24 mouse cellular contexts compared by ENCODE assay signal in the genomic region with DNA sequence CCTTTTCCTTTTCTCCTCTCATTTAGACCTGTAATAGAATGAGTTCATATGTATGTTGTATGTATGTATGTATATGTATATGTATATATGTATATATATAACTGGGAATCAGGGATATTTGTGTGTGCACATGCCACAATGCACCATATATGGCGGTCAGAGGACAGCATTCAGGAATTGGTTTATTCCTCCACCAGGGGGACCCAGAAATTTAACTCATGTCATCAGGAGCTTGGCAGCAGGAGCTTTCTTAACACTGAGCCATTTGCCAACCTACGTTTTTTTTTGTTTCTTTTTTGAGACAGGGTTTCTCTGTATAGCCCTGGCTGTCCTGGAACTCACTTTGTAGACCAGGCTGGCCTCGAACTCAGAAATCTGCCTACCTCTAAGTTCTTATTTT. TPM values are rescaled to one million over a fixed set of nuclear protein-coding genes. Genes with fewer than 3 reads are reported as not detected.
DNase-seq lines count a peak whose midpoint lies in the region; ATAC-seq and TF ChIP-seq lines count a peak whose summit lies in the region.
"Had no signal": no experiment of that assay in that cellular context is flagged by ENCODE, and none has a peak within 500 bp of the region (broad histone marks: within the 10 kb centered on the region; RNA-seq: fewer than 3 reads in every experiment).

No protein-coding gene starts in this region.

- no peak overlapping the region for H3K9ac ChIP-seq in forebrain, postnatal 0 days
- H3K9ac ChIP-seq in forebrain, embryonic 14.5 days (ENCODE audit: low read length): no peak overlapping the region
- no peak overlapping the region for H3K9ac ChIP-seq in lung, postnatal 0 days (replicated peaks; ENCODE audit: low read depth)
- H3K9ac ChIP-seq: embryonic facial prominence, embryonic 13.5 days; kidney, embryonic 15.5 days; limb, embryonic 13.5 days; lung, embryonic 15.5 days; neural tube, embryonic 15.5 days had no signal

- H3K9me3 ChIP-seq in forebrain, postnatal 0 days (ENCODE audit: low read length): no peaks in the 10 kb centered on the region
- H3K9me3 ChIP-seq in forebrain, embryonic 14.5 days (replicated peaks; ENCODE audit: control insufficient read depth, low read length): no peaks in the 10 kb centered on the region
- no peaks in the 10 kb centered on the region for H3K9me3 ChIP-seq in lung, postnatal 0 days (ENCODE audit: low read length)
- H3K9me3 ChIP-seq: embryonic facial prominence, embryonic 13.5 days; hindbrain, embryonic 10.5 days; kidney, embryonic 15.5 days; limb, embryonic 13.5 days; lung, embryonic 15.5 days; neural tube, embryonic 15.5 days had no signal

- no peak for TF ChIP-seq EP300 in lung, postnatal 0 days (IDR thresholded peaks at IDR 0.05)

- 66% methylated on average over 3 of the region's 3 CpGs for WGBS in forebrain, postnatal 0 days
- 57% methylated on average over 3 of the region's 3 CpGs for WGBS in forebrain, embryonic 14.5 days
- 52% methylated on average over 3 of the region's 3 CpGs for WGBS in lung, postnatal 0 days

- no peak overlapping the region for H3K27ac ChIP-seq in forebrain, postnatal 0 days (ENCODE audit: low read depth, low read length)
- no peak overlapping the region for H3K27ac ChIP-seq in forebrain, embryonic 14.5 days (ENCODE audit: low read depth, low read length)
- no peak overlapping the region for H3K27ac ChIP-seq in lung, postnatal 0 days (ENCODE audit: low read length)
- H3K27ac ChIP-seq: embryonic facial prominence, embryonic 13.5 days; hindbrain, embryonic 10.5 days; kidney, embryonic 15.5 days; limb, embryonic 13.5 days; lung, embryonic 15.5 days; neural tube, embryonic 15.5 days had no signal

- no peaks in the 10 kb centered on the region for H3K27me3 ChIP-seq in forebrain, postnatal 0 days (ENCODE audit: insufficient read depth, low read length)
- H3K27me3 ChIP-seq in forebrain, embryonic 14.5 days (replicated peaks; ENCODE audit: control insufficient read depth, insufficient read depth, low read length): no peaks in the 10 kb centered on the region
- H3K27me3 ChIP-seq in lung, postnatal 0 days (replicated peaks; ENCODE audit: insufficient read depth, low read length): no peaks in the 10 kb centered on the region
- H3K27me3 ChIP-seq: embryonic facial prominence, embryonic 13.5 days; kidney, embryonic 15.5 days; limb, embryonic 13.5 days; lung, embryonic 15.5 days; megakaryocyte, embryonic 14.5 days; neural tube, embryonic 15.5 days had no signal

- H3K4me2 ChIP-seq in forebrain, postnatal 0 days (ENCODE audit: low read depth): no peak overlapping the region
- H3K4me2 ChIP-seq in forebrain, embryonic 14.5 days (ENCODE audit: low read length): no peak overlapping the region
- no peak overlapping the region for H3K4me2 ChIP-seq in lung, postnatal 0 days (replicated peaks; ENCODE audit: low read depth, low read length)
- H3K4me2 ChIP-seq: embryonic facial prominence, embryonic 13.5 days; kidney, embryonic 15.5 days; limb, embryonic 13.5 days; lung, embryonic 15.5 days; neural tube, embryonic 15.5 days had no signal

- no peak overlapping the region for H3K4me3 ChIP-seq in forebrain, postnatal 0 days (ENCODE audit: low read depth, low read length)
- H3K4me3 ChIP-seq in forebrain, embryonic 14.5 days (ENCODE audit: low read depth, low read length): no peak overlapping the region
- no peak overlapping the region for H3K4me3 ChIP-seq in lung, postnatal 0 days (ENCODE audit: low read depth, low read length)
- H3K4me3 ChIP-seq: embryonic facial prominence, embryonic 13.5 days; hindbrain, embryonic 10.5 days; kidney, embryonic 15.5 days; limb, embryonic 13.5 days; lung, embryonic 15.5 days; megakaryocyte, embryonic 14.5 days; neural tube, embryonic 15.5 days had no signal

- no peaks in the 10 kb centered on the region for H3K36me3 ChIP-seq in forebrain, postnatal 0 days (ENCODE audit: insufficient read depth)
- no peaks in the 10 kb centered on the region for H3K36me3 ChIP-seq in forebrain, embryonic 14.5 days (ENCODE audit: control insufficient read depth, insufficient read depth, low read length)
- H3K36me3 ChIP-seq in lung, postnatal 0 days (ENCODE audit: insufficient read depth, low read length): no peaks in the 10 kb centered on the region
- H3K36me3 ChIP-seq: embryonic facial prominence, embryonic 13.5 days; hindbrain, embryonic 10.5 days; kidney, embryonic 15.5 days; limb, embryonic 13.5 days; lung, embryonic 15.5 days; neural tube, embryonic 15.5 days had no signal

- H3K4me1 ChIP-seq in forebrain, postnatal 0 days (ENCODE audit: insufficient read depth): no peaks in the 10 kb centered on the region
- no peaks in the 10 kb centered on the region for H3K4me1 ChIP-seq in forebrain, embryonic 14.5 days (ENCODE audit: control insufficient read depth, insufficient read depth, low read length)
- no peaks in the 10 kb centered on the region for H3K4me1 ChIP-seq in lung, postnatal 0 days (ENCODE audit: insufficient read depth, low read depth, low read length)
- H3K4me1 ChIP-seq: embryonic facial prominence, embryonic 13.5 days; hindbrain, embryonic 10.5 days; kidney, embryonic 15.5 days; limb, embryonic 13.5 days; lung, embryonic 15.5 days; neural tube, embryonic 15.5 days had no signal

- no peak for ATAC-seq in forebrain, postnatal 0 days
- no peak for ATAC-seq in forebrain, embryonic 14.5 days
- ATAC-seq in lung, postnatal 0 days: no peak

- peak; percentile 12; the same call in 1 of the 2 replicates for TF ChIP-seq CTCF in forebrain, postnatal 0 days (IDR thresholded peaks at IDR 0.05; ENCODE audit: low read depth)
- peak; percentile 26 for TF ChIP-seq CTCF in lung, postnatal 0 days (IDR thresholded peaks at IDR 0.05)

- DNase-seq in forebrain, postnatal 0 days: no peak
- no peak for DNase-seq in forebrain, embryonic 14.5 days (ENCODE audit: low spot score)
- DNase-seq in lung, postnatal 0 days (ENCODE audit: low spot score): no peak
- DNase-seq in lung, postnatal 25 days (ENCODE audit: low spot score): no peak
- DNase-seq in R1 (ENCODE audit: low read depth, low spot score): peak; percentile 52
- DNase-seq in retina, postnatal 1 day: peak; percentile 19
- no peak for DNase-seq in urinary bladder, postnatal 36 days (ENCODE audit: low spot score in 2 of 2)
- no peak for DNase-seq in frontal cortex, postnatal 25 days (ENCODE audit: low spot score in 2 of 2)
- DNase-seq: adrenal gland, adult 8-10 months; cerebellum, adult 9-11 months; gastrocnemius, postnatal 36 days had no signal

RNA-seq across cellular contexts. Expression of gene Lrriq4, which starts 10.6 kb away (rescaled TPM):
- not detected in 2 replicates for total RNA-seq in forebrain, postnatal 0 days (2014; rRNA removed)
- polyA plus RNA-seq in forebrain, postnatal 0 days (2015; fragmentation: Nextera tagmentation; extraction: Ambion mirVana): not detected in 2 replicates
- not detected in 2 replicates for polyA plus RNA-seq in forebrain, embryonic 14.5 days (2014; fragmentation: Nextera tagmentation; extraction: Ambion mirVana)
- polyA plus RNA-seq in lung, postnatal 0 days (2015; fragmentation: Nextera tagmentation; extraction: Ambion mirVana): not detected in 2 replicates
- total RNA-seq: adrenal gland, adult 8-10 months; gastrocnemius, postnatal 36 days; layer of hippocampus, adult 18-20 months; left cerebral cortex, adult 8-10 months had no signal
- polyA plus RNA-seq: C2C12; embryonic facial prominence, embryonic 13.5 days; heart, embryonic 14.5 days; hindbrain, embryonic 10.5 days; intestine, embryonic 14.5 days; kidney, embryonic 15.5 days; limb, embryonic 13.5 days; lung, embryonic 15.5 days; neural tube, embryonic 15.5 days; spleen, adult 2 months had no signal

RNA-seq across cellular contexts. Expression of gene Lrrc34, which starts 14.0 kb away (rescaled TPM):
- 1.7 and 2.1 TPM in 2 replicates for total RNA-seq in forebrain, postnatal 0 days (2014; rRNA removed)
- polyA plus RNA-seq in forebrain, postnatal 0 days (2015; fragmentation: Nextera tagmentation; extraction: Ambion mirVana): 1.6 and 1.7 TPM in 2 replicates
- polyA plus RNA-seq in forebrain, embryonic 14.5 days (2014; fragmentation: Nextera tagmentation; extraction: Ambion mirVana): 1.3 and 1.6 TPM in 2 replicates
- 7.9 and 9.6 TPM in 2 replicates for polyA plus RNA-seq in lung, postnatal 0 days (2015; fragmentation: Nextera tagmentation; extraction: Ambion mirVana)
- total RNA-seq: adrenal gland, adult 8-10 months; gastrocnemius, postnatal 36 days had no signal
- polyA plus RNA-seq: C2C12 had no signal

RNA-seq across cellular contexts. Expression of gene Mynn, which starts 31.8 kb away (rescaled TPM):
- total RNA-seq in forebrain, postnatal 0 days (2014; rRNA removed): 28.0 and 31.0 TPM in 2 replicates
- polyA plus RNA-seq in forebrain, postnatal 0 days (2015; fragmentation: Nextera tagmentation; extraction: Ambion mirVana): 17.2 and 21.1 TPM in 2 replicates
- polyA plus RNA-seq in forebrain, embryonic 14.5 days (2014; fragmentation: Nextera tagmentation; extraction: Ambion mirVana): 35.4 and 40.8 TPM in 2 replicates
- 17.0 and 19.9 TPM in 2 replicates for polyA plus RNA-seq in lung, postnatal 0 days (2015; fragmentation: Nextera tagmentation; extraction: Ambion mirVana)

RNA-seq across cellular contexts. Expression of gene Actrt3, which starts 33.9 kb away (rescaled TPM):
- 0.14 and 0.54 TPM in 2 replicates for total RNA-seq in forebrain, postnatal 0 days (2014; rRNA removed)
- polyA plus RNA-seq in forebrain, postnatal 0 days (2015; fragmentation: Nextera tagmentation; extraction: Ambion mirVana): 0.54 and 0.58 TPM in 2 replicates
- polyA plus RNA-seq in forebrain, embryonic 14.5 days (2014; fragmentation: Nextera tagmentation; extraction: Ambion mirVana): 0.17 and 0.25 TPM in 2 replicates
- polyA plus RNA-seq in lung, postnatal 0 days (2015; fragmentation: Nextera tagmentation; extraction: Ambion mirVana): not detected in 2 replicates
- total RNA-seq: gastrocnemius, postnatal 36 days had no signal
- polyA plus RNA-seq: heart, embryonic 14.5 days; kidney, embryonic 15.5 days; lung, embryonic 15.5 days; spleen, adult 2 months had no signal

Comparison
In these comparisons a context has a peak if more than half of its experiments do, and no peak if none do; other contexts are left out.
1. DNase-seq: peak in R1 (single experiment) and retina, postnatal 1 day (single experiment); none in forebrain, postnatal 0 days (single experiment), forebrain, embryonic 14.5 days (single experiment), lung, postnatal 0 days (single experiment), lung, postnatal 25 days (single experiment), urinary bladder, postnatal 36 days (0 of 2) and frontal cortex, postnatal 25 days (0 of 2).